Mouse (Mus musculus): Measurements from ENCODE around the gene Capg.
A peak's percentile ranks its signal among the peaks of the same experiment; 100 is the strongest.

Capg gene

DNA sequence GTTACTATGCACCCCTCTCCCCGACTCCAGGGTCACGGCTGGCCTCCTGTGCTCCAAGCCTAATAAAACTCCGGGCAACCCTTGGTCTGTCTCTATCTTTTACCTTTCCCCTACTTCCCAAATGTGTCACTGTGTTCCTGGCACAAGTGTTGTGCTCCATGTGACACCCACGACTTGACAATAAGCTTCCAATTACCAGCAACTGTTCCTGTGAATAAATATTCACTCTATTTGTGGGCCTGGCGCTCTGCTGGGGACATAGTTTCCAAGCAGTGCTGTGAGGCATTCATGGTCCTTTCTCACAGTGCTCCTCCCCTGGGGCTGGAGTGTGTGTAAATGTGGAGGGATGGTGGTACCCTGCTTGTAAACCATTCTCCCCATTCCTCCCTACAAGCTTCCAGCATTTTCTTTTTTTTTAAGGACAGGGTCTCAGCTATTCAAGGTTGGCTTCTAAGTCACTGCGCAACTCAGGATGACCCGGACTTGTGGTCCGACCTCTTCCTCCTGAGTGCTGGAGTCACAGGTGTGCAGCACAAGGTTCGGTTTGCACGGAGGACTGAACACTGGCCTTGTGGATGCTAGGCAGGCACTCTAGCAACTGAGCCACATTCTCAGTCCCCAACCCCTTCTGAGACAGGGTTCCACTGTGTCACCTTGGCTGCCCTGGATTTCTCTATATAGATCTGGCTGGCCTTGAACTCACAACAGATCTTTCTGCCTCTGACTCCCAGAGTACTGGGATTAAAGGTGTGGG lies 26.6 kb downstream of the Capg start:
- DNase-seq (ENCODE audit: low read depth) = no peak

DNA sequence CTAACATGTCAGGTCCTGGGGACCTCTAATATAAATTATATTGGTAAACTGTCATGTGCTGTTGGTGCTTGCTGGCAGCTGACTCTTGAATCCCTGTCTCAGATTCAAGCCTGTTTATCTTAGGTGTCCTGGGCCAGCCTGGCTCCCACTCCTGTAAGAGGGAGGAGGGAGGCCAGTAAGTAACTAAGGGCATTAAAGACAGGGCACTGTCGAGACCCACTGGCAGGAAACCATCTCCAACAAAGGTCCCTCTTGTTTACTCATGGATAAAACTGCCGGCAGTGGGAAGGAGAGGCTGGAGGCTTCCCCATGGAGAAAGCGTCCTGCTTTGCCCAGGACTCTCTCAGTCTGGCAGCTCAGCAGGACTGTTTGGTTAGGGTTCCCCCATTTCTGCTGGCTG lies 27.6 kb downstream of the Capg start:
- DNase-seq (ENCODE audit: low read depth) = no peak

DNA sequence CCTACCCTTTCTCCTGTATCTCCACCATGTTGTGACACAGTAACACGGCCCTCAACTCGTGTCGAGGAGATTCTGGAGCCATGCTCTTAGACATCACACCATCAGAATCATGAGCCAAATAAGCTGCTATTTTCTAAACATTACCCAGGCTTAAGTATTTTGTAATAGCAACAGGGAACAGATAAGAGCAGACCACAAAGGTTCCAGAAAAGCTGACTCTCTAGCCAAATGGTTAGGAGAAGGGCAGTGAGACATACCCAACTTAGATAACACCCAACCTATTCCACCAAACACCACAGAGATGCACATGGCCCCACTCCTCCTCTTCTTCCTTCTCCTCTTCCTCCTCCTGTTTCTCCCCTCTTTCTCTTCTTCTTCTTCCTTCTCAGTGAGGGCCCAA lies 31.9 kb downstream of the Capg start:
- DNase-seq (ENCODE audit: low read depth) = no peak

DNA sequence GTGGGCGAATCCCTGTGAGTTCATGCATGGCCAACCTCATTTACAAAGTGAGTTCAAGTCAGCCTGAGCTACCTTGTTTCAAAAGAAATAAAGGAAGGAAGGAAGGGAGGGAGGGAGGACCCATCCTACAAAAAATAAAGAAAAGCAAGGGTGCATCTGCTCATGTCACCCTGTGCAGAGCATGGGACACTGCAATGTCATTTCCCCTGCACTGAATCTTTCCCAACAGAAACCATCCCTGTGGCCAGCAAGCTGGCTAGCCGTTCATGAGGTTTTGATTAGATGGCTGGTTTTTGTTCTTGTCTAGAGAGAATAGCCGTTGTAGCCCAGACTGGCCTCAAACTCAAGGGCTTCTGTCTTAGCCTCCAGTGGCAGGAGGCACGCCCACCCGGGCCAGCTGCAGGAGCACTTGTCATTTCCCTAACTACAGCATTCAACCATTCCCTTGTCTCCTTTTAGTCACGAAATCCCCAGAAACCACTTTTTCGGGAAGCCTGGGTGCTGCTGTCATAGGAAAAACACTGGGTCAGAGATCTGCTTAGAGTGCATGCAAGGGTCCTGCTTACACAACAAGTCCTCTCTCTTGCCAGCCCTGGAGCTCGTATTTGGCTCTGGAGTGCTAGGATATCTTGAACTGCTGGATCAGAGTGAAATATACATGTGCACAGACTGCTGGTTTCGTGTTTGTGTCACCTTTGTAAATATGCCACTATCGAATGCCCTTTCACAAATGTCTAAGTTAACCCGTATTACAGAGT lies 37.6 kb downstream of the Capg start:
- DNase-seq (ENCODE audit: low read depth) = no peak

DNA sequence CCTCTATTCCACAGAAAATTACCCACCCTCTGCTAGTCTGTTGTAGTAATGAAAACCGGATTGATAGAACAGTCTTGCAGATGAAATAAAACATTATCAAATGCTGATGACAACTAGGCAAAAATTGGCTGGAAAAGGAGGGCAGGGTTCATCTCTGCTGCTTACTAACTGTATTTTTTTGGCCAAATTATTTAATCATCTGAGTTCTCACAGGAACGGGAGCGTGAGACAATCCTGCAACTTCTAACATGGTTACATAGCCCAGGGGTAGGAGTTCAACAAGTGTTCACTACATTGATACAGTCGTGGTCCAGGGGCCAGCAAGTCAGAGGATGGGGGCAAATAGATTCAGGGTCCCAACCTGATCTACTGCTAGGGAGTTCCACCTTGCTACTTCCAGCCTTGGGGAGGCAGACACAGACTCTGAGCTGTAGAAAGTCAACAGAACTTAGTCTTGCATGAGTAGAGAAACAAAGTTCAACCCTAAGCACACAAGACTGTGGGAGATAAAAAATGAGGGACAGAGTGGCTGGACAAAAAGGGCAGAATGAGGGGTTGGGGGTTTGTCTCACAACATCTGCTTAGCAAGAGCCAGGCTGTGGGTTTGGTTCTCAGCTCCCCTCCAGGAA lies 39.1 kb downstream of the Capg start:
- DNase-seq (ENCODE audit: low read depth) = no peak

DNA sequence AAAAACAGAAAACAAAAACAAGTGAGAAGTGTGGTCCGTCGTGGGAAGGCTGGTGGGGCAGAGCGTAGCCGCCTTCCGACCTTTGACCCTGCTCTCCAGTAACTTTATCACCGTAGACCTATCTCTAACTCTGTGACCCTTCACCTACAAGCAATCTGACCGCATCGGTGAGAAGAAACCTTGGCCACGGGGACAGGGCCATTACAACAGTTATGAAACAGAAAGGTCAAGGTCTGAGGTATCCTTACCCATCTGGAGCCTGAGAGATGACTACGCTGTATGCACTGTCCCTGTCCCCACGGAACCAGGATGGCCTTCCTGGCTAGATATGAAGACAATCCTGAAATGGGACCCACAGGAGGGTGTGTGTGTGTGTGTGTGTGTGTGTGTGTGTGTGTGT lies 40.0 kb downstream of the Capg start:
- no peak for DNase-seq (ENCODE audit: low read depth)

DNA sequence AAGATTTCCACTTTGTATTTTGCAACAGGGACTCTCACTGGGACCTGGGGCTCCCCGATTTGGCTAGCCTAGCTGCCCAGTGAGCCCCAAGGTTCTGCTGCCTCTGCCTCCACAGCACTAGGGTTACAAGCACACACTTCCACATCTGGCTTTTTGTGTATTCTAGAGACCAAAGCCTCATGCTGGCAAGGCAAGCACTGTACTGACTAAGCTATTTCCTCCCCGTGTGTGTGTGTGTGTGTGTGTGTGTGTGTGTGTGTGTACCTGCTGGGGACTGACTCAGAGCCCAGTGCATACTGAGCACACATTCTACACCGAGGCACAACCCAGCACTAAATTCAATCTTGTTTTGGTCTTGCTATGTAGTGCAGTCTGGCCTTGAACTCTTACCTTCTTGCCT lies 42.5 kb downstream of the Capg start:
- DNase-seq (ENCODE audit: low read depth) = no peak

DNA sequence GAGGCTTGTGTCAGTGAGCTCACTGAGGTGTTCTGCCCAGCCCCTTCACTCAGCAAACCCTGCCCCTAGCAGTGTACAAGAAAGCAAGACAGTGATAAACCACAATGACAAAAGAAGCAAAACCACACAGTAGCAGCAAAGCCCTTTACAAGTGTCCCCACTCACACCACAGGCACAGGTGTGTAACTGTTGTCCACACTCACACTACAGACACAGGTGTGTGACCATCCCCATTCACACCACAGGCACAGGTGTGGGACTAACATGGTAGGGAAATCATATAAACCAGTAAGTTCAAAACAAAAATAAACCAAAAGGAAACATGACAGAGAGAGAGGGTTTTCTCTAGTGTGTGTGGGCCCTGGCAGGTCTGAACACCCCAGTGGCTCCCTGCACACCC lies 44.1 kb downstream of the Capg start:
- no peak for DNase-seq (ENCODE audit: low read depth)

DNA sequence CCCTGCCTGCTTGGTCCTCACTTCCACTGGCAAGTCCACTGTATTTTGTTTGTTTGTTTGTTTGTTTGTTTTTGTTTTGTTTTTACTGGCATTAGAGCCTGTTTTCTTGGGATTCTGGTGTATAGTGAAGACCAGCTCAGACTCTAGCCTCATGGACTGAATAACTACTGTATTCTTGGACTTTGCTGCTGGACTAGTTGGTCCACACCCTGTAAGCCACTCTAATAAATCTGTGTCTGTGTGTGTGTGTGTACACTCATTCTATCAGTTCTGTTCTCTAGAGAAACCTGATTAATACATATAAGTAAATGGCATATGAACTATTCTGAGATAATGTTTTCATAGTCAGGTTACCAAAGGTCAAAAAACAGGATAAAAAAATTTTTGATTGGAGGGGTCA lies 45.9 kb downstream of the Capg start:
- DNase-seq (ENCODE audit: low read depth) = no peak

DNA sequence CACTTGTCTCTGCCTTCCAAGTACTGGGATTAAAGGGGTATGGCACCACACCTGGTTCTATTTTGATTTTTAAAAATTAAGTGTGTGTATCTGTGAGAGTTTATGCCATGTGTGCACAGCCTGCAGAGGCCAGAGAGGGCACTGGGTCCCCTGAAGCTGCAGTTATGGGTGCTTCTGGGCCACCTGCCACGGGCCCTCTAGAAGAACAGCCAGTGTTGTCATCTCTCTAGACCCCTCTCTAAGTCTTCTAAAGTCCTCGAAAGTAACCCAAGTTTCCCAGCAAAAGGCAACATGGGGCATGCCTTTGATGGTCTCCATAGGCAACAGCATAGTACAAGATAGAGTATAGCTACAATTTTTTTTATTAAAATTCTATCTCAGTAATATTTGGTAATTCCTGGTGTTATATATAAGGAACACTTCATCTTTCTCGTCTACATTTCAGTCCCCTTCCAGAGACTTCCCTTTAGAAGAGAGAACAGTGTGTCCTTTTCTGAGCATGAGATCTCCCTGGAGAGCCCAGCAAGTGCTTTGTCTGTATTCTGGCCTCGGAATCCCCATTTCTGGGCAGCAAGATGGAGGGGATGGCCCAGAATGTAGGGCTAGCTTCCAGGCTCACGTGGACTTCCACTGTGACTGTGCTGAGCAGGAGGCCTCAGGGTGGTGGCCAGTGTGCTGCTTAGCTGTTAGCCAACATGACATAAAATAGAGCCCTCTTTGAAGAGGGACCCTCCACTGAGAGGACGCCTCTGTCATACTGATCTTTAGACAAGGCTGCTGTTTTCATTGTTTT lies 49.0 kb downstream of the Capg start:
- no peak for DNase-seq (ENCODE audit: low read depth)

DNA sequence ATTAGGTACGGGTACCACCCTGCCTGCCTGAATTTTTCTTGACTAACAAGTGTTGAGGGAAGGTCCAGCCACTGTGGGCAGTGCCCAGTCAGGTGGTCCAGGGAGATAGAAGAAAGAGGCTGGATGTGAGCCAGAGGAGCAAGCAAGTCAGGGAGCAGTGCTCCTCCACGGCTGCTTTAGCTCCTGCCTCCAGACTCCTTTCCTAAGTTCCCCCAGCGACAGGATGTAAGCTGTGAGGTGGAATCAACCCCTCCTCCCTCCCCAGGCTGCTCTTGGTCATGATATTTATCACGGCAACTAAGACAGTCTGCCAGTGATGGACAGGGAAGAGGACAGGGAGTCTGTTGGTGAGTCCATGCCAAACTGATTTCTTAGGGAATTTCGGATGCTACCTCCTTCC lies 49.7 kb downstream of the Capg start:
- DNase-seq (ENCODE audit: low read depth) = no peak

DNA sequence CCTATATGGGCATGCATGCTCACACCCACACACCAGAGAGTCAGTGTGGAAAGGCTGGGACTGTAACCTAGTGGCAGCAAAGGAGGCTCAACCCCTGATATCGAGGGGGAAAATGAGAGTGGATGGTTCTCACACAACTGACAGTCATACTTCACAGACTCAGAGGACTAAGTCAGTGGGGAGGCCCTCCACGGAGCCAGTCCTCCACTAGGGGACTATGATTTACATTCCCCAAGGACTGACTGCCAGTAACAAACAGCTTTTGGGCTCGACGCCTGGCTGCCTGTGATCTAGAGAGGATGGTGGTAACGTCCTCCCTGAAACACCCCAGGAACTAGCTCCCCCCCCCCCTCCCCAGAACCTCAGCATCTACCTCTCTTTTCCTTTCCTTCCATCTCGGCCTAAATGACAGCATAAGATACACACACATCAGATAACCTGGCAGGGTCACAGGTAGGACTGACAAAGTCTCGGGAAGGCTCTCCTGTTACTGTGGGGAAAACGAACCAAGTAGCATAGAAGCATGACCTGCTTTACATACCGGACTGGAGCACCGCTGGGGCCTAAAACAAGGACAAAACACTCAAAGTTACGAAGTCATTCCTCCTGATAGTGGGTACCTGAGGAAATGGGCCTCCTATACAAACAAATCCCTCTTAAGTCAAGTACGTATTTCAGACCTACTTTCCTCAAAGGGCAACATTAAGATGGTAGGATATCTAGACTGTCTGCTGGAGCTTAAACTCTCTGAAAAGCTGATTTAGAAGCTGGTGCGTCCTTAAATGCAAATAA lies 53.1 kb downstream of the Capg start:
- no peak for DNase-seq (ENCODE audit: low read depth)

DNA sequence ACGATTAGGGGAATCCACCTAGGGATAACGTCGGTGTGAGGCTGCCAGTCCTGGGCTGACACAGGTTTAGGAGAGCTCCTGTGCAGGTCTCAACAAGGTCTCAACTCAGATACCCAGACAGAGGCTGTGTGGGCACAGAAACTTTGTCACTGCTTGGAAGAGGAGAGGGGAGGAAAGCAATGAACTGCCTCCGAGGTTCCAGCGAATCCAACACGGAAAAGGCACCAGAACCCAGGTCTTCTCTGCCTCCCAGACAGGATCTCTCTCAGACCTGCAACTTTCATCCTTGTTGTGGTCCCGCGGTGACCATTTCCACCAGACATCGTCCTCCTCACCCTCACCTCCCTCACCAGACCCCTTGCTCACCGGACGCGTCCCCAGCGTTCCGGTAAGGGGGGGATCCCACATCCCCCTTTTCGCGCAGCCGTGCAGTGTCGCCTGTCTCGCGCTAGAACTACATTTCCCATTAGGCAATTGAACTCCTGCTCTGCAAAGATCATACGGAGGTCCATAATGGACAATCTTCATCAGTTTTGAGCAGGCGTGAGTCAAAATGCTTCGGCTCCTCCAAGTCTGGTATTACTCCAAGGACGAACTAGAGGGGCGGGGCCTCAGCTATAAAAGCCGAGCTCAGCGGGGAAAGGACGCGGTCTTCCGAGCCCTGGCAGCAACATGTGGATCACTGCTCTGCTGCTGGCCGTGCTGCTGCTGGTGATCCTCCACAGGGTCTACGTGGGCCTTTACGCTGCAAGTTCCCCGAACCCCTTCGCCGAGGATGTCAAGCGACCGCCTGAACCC lies 54.0 kb downstream of the Capg start, which contains the start of the genes Elmod3 and Retsat:
Elmod3 (minus strand) TSS at position 458 of the 798 bp plus-strand sequence.
Retsat (plus strand) TSS at position 520 of the 798 bp plus-strand sequence.
- DNase-seq (ENCODE audit: low read depth) = peak; percentile 92

DNA sequence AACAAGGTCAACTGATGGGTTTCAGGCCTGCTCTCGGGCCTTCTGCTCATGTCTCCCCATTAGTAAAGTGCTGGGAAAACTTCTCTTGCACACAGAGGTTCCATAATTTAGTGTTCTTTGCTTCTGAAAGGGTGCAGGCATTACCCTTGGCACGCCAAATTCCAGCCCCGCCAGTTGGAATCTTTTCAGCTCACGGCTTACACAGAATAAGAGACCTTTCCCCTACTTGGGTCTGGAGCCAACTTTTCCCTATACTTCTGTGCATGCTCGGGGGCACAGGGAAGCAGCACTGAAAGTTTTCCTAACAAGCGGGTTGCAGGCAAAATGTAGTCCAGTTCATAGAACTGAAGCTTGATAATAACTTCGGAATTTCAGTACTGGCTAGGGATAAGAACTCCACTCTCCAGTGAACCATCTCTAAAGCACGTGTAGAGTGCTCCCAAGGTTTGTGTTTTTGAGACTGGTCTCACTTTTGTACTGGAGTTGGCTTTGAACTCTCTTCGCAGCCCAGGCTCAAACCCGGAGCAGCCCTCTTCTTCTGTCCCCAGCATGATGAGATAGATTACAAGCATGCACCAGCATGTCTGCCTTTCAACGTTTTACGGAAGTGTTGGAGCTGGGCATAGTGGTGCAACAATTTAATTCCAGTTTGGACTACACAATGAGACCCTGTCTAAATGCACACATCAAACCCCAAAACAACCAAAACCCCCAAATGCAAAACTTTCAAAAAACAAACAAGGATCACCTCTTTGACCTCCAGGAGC lies 54.8 kb downstream of the Capg start:
- no peak for DNase-seq (ENCODE audit: low read depth)

DNA sequence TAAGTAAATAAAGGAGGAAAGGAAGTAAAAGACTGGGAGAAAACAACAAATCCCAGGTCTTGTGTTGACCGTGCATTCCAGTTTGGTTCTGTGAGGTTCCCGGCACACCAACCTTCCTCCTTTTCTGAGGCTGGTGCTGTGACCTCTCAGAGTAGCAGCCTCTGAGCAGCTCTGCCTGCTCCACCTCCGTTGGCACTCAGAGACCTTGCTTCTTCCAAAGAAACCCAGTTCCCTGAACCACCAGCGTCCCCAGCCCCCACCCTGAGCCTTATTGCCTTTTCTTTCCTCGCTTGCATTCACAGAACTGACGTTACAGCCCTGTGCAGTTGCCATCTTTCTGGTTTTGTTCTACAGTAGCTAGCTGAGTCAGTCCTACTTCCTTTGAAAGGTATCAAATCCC lies 56.0 kb downstream of the Capg start:
- no peak for DNase-seq (ENCODE audit: low read depth)

DNA sequence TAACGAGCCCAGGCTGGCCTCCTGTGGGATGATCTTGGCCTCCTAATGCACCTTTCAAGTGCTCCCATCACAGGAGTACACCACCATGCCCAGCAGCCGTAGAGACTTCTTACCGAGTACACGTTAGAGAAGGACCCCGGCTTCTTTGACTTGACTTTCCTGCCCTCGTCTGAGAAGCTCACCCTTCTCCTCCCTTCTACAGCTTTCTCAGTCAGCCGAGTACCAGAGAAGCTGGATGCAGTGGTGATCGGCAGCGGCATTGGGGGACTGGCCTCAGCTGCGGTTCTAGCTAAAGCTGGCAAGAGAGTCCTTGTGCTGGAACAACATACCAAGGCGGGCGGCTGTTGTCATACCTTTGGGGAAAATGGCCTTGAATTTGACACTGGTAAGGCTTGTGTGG lies 56.6 kb downstream of the Capg start:
- no peak for DNase-seq (ENCODE audit: low read depth)

DNA sequence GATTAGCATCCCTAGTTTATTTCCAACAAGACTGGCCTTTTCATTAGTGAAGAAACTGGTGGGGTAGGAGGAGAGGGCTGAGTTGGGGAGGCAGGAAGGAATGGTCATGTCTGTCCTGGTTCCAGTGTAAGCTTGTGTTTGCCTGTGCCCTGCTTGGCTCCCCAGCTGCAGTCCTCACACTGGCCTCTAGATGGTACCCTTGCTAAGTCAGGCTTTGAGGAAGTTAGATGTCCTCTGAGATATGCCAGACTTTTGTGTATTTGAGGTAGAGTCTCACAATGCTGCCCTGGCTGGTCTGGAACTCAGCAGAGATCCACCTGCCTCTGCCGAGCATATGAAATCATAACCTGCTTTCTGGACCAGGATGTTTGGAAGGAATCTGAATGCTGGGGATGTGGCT lies 57.5 kb downstream of the Capg start:
- DNase-seq (ENCODE audit: low read depth) = peak; percentile 89

DNA sequence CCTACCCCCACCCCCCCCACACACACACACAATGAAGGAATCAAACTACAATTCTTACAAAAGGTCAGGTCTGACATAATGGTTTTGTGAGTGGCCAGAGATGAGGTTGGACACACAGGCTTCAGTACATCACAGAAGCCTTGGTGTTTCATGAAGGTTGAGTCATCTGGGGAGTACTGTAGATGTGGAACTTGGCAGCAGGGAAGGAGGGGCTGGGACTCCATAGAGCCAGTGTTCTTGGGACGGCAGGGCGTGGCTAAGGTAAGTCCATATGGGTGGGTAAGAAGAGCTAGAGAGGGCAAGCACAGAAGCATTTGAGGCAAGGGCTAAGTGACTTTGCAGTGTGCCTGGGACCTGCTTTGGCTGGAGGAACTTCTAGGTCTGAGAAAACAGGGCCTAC lies 59.9 kb downstream of the Capg start:
- no peak for DNase-seq (ENCODE audit: low read depth)

DNA sequence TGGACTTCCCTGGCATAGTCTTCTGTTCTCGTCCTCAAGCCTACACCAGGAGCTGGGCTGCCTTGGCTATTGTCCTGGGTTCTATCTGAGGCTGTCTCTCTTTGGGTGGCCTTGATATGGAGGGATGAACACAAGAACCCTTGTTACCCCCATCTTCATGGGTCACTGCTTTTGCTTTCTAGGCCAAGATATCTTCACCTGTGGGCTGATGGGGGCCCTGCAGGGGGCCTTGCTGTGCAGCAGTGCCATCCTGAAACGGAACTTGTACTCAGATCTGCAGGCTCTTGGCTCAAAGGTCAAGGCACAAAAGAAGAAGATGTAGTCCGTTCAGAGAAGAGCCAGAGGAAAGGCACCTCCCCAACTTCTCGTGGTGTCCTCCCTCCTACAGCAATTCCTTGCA lies 62.9 kb downstream of the Capg start:
- DNase-seq (ENCODE audit: low read depth) = no peak

DNA sequence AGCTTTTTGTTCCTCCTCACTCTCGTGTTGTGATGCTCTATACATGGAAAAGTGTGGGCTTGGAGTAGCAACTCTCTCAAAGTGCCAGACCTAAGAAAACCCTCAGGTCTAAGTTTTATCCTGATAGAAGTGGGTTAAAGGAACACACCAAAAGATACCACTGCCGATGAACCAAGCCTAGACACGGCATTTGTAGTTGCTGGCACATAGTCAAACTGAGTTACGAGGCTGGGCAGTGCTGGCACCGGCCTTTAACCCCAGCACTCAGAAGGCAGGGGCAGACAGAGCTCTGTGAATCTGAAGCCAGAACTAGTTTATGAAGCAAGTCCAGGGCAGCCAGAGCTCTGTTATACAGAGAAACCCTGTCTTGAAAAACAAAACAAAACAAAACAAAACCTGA lies 63.5 kb downstream of the Capg start:
- DNase-seq (ENCODE audit: low read depth) = no peak
